Mouse (Mus musculus): Measurements from ENCODE around the gene Ap3s2.

The Ap3s2 gene

DNA sequence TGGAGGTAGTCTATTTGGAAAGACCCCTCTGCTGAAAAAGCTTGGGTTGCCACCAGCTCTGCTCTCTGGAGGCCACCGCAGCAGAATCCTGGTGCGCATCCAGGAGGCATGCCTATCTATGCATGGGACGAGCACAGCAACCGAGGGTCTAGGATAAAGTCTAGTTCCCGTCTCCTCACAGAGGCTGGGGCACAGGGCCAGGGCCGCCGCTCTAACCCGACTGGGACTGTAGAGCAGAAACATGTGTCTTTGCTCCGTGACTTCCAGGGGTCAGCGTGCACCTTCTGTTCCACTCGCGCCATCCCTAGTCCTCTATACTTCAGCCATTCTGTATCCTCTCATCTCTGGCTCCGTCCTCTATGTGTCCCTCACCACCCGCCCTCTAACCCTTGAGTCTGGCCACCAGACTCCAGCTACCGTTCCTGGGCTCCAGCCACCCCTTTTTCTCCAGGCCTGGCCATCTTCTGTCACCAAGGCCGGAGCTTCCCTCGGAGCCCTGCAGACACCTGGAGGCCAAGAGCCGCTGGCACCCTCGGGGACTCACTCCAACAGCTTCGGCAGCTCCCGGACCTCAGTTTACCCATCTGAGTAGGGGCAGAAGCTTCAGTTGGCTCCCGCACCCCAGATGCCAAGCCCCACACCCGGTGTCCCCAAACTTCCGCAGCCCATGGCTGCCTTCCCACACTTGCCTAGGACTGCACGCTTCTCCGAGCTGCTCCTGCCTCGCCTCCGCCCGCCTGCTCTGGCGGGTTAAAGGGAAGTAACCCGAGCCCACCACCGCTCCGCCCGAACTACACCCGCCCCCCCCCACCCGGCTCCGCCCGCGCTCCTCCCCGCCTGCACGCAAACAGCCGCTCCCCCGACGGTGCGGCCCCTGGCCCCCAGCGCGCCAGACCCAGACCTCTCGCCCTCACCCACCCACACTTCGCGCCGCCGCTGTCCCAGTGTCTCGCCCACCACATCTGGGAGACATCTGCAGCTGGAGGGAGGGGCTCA is 72.7 kb downstream of the Ap3s2 start:
- DNase-seq (ENCODE audit: low read depth in 2 of 2, low spot score in 2 of 2), result no peak

DNA sequence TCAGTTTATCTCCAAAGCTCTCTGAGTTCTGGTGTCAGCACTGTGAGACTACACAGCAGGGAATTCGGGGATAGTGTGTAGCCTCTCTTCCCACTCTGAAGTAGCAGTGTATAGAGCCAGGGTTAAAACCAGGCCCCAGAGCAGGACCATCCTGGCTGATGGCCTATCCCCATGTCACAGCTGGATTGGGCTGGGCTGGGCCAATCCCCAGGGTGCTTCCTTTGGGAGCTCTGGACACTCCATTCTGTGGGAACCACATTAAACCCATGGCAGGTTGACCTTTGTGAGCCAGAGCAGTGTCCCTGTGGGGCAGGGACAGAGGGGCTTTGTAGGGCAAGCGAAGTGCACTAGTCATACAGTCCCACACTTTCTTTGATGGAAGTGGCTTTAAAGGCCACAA is 74.1 kb downstream of the Ap3s2 start:
- DNase-seq (ENCODE audit: low read depth in 2 of 2, low spot score in 2 of 2), result no peak

DNA sequence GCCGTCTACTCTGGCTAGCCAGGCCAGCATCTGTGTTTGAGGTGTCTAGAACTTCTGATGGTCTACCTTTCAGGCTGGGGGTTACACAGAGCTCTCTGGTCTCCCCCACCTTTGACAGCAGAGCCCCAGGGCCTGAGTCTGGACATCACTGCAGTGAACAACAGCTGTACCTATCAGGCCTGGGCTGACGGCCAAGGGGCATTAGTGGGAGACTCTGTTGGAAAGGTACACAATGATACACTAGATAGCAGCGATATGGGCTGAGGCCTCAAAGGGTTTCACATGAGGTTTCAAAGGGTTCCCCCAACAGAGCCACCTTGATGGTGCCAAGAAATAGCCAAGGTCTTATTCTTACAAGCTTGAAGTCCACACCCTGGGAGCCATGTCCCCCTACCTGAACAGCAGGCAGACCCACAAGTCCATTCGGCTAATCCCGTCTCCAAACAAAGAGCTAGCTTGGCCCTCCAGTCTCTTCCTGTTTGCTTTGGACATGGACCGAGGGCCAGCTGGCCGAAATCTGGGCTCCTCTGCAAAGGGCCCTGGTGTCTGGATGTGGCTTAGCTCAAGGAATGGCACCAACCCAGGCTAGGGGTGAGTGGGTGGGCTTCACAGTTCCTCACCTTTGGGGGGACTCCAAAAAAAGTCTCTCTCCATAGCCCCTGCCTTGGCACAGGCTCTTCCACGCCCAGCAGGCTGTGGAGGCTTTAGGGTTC is 76.2 kb downstream of the Ap3s2 start:
- no peak for DNase-seq (ENCODE audit: low read depth in 2 of 2, low spot score in 2 of 2)

- no peak for DNase-seq (ENCODE audit: low read depth in 2 of 2, low spot score in 2 of 2)
Observed at GRCm38 (mm10) chr7:79842163-79842562, 78.3 kb downstream of the Ap3s2 start.

- no peak for DNase-seq (ENCODE audit: low read depth in 2 of 2, low spot score in 2 of 2)
Observed at GRCm38 (mm10) chr7:79837247-79837646, 83.2 kb downstream of the Ap3s2 start.

DNA sequence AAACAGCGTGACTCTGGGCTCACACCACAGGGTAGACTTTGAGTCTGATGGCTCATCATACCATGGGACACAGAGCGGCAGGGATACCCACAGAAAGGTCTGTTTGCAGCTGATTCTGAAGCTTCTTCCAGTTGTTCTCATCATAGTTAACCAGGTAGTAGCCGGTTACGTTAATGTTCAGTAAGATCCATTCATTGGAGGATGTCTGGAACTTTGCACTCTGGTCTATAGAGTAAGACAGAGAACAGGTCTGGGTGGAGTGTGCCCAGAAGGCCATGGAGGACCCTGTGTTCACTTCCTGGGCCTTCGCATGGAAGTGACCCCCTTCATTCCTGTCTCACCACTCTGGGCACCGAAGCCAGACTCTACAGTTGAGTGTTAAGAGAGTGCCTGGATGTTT is 85.3 kb downstream of the Ap3s2 start:
- no peak for DNase-seq (ENCODE audit: low read depth in 2 of 2, low spot score in 2 of 2)

- no peak for DNase-seq (ENCODE audit: low read depth in 2 of 2, low spot score in 2 of 2)
Observed at GRCm38 (mm10) chr7:79832980-79833379, 87.5 kb downstream of the Ap3s2 start.

- no peak for DNase-seq (ENCODE audit: low read depth in 2 of 2, low spot score in 2 of 2)
Observed at GRCm38 (mm10) chr7:79831585-79831984, 88.9 kb downstream of the Ap3s2 start.

- DNase-seq (ENCODE audit: low read depth in 2 of 2, low spot score in 2 of 2), result no peak
Observed at GRCm38 (mm10) chr7:79831145-79831544, 89.3 kb downstream of the Ap3s2 start.

GRCm38 (mm10) chr7:79828341-79828740 is 92.1 kb downstream of the Ap3s2 start:
- no peak for DNase-seq (ENCODE audit: low read depth in 2 of 2, low spot score in 2 of 2)

Data from CD8-positive naive resting alpha-beta T cell, adult 2 months (primary cell).